Mouse (Mus musculus) CH12.LX (cell line): Measurements from ENCODE around the gene Fmnl1. TPM values are rescaled to one million over a fixed set of nuclear protein-coding genes. Genes with fewer than 3 reads are reported as not detected.

Experiments
- DNase-seq: peaks from one replicate; pipeline ENCODE4 v3.0.0-alpha.2; 2013; ENCODE audit errors: extremely low read depth
- H3K27ac ChIP-seq: 2 replicates; pipeline ENCODE4 v1.5.1; 2012; ENCODE audit warnings: low read depth, mild to moderate bottlenecking, control low read depth, moderate library complexity; ENCODE audit not compliant: insufficient read depth
- H3K27me3 ChIP-seq: replicated peaks from 2 replicates; pipeline ENCODE3; 2012; ENCODE audit warnings: inconsistent platforms
- H3K36me3 ChIP-seq, 2 experiments: replicated peaks in 1 of 2; 2 replicates each; pipeline versions ENCODE3 to v1.6.1; 2012; ENCODE audit warnings: inconsistent platforms in 1 of 2, low read length in 1 of 2, mild to moderate bottlenecking in 1 of 2, mixed read lengths in 1 of 2, moderate library complexity in 1 of 2; ENCODE audit not compliant: control insufficient read depth in 1 of 2, insufficient read depth in 1 of 2
- H3K4me1 ChIP-seq, 2 experiments: 2 replicates each; pipeline ENCODE4 v1.6.1; 2012; ENCODE audit warnings: inconsistent platforms in 1 of 2, moderate library complexity in 1 of 2; ENCODE audit not compliant: insufficient read depth in 2 of 2, control insufficient read depth in 1 of 2
- H3K4me2 ChIP-seq: 2 replicates; pipeline ENCODE4 v1.6.1; 2012; ENCODE audit warnings: low read depth, mild to moderate bottlenecking, control low read depth; ENCODE audit not compliant: poor library complexity, insufficient read depth, severe bottlenecking
- H3K4me3 ChIP-seq, 3 experiments: fragments of 150-350 bp in 1 of 3; sonication (generic) in 1 of 3; replicated peaks in 1 of 3; 2 replicates each; pipeline versions ENCODE3 to v1.5.1; 2011 to 2012; ENCODE audit warnings: low read depth in 2 of 3, low read length in 2 of 3, mild to moderate bottlenecking in 2 of 3, moderate library complexity in 2 of 3, control low read depth in 1 of 3, improper control_type of control experiment in 1 of 3, inconsistent platforms in 1 of 3, mixed read lengths in 1 of 3; ENCODE audit not compliant: poor library complexity in 1 of 3
- H3K79me2 ChIP-seq: replicated peaks from 2 replicates; pipeline ENCODE4 v1.6.1; 2012; ENCODE audit warnings: mild to moderate bottlenecking, moderate library complexity; ENCODE audit not compliant: control insufficient read depth, poor library complexity, insufficient read depth, severe bottlenecking; ENCODE audit errors: extremely low read depth
- H3K9ac ChIP-seq: 2 replicates; pipeline ENCODE4 v1.6.1; 2012; ENCODE audit warnings: low read depth, mild to moderate bottlenecking, control low read depth, moderate library complexity; ENCODE audit not compliant: insufficient read depth
- H3K9me3 ChIP-seq: replicated peaks from 2 replicates; pipeline ENCODE3; 2012; ENCODE audit warnings: low read length, inconsistent platforms, mixed read lengths
- CHD2 ChIP-seq: IDR thresholded peaks from 2 replicates; pipeline ENCODE4 v1.6.1; 2011; ENCODE audit warnings: low read length, improper control_type of control experiment
- CTCF ChIP-seq, 2 experiments: IDR thresholded peaks in 1 of 2; conservative IDR thresholded peaks in 1 of 2; 2 replicates each; pipeline ENCODE4 v1.5.1; 2011 to 2012; ENCODE audit warnings: low read depth in 2 of 2, low read length in 2 of 2, improper control_type of control experiment in 1 of 2, inconsistent platforms in 1 of 2, mild to moderate bottlenecking in 1 of 2, moderate library complexity in 1 of 2
- E2F4 ChIP-seq: IDR thresholded peaks from 2 replicates; pipeline ENCODE4 v1.6.1; 2011; ENCODE audit warnings: low read depth, low read length, improper control_type of control experiment; ENCODE audit not compliant: insufficient replicate concordance
- ETS1 ChIP-seq: conservative IDR thresholded peaks from 2 replicates; pipeline ENCODE4 v1.6.1; 2012; ENCODE audit warnings: low read depth, mild to moderate bottlenecking, inconsistent platforms, low read length, improper control_type of control experiment, moderate library complexity
- IRF4 ChIP-seq: IDR thresholded peaks from 2 replicates; pipeline ENCODE4 v1.6.1; 2014; ENCODE audit warnings: low read depth, mild to moderate bottlenecking, inconsistent platforms, low read length, improper control_type of control experiment
- JUN ChIP-seq: IDR thresholded peaks from 2 replicates; pipeline ENCODE4 v1.6.1; 2011; ENCODE audit warnings: low read depth, mild to moderate bottlenecking, low read length, improper control_type of control experiment, moderate library complexity; ENCODE audit not compliant: insufficient read depth
- JUND ChIP-seq: conservative IDR thresholded peaks from 2 replicates; pipeline ENCODE4 v1.6.1; 2011; ENCODE audit warnings: low read depth, low read length, improper control_type of control experiment
- KAT2A ChIP-seq: IDR thresholded peaks from 2 replicates; pipeline ENCODE4 v1.6.1; 2012; ENCODE audit warnings: low read length, improper control_type of control experiment, inconsistent platforms; ENCODE audit not compliant: insufficient replicate concordance
- MAFK ChIP-seq: IDR thresholded peaks from 2 replicates; pipeline ENCODE4 v1.6.1; 2011; ENCODE audit warnings: low read length, improper control_type of control experiment; ENCODE audit not compliant: insufficient replicate concordance
- MAZ ChIP-seq: IDR thresholded peaks from 2 replicates; pipeline ENCODE4 v1.6.1; 2012; ENCODE audit warnings: low read depth, mild to moderate bottlenecking, inconsistent platforms, low read length, improper control_type of control experiment, moderate library complexity
- MXI1 ChIP-seq: IDR thresholded peaks from 2 replicates; pipeline ENCODE4 v1.6.1; 2011; ENCODE audit warnings: mild to moderate bottlenecking, low read depth, low read length, improper control_type of control experiment
- NELFE ChIP-seq: IDR thresholded peaks from 2 replicates; pipeline ENCODE4 v1.6.1; 2011; ENCODE audit warnings: low read depth, low read length, improper control_type of control experiment
- NRF1 ChIP-seq: IDR thresholded peaks from 2 replicates; pipeline ENCODE4 v1.6.1; 2014; ENCODE audit warnings: low read depth, mild to moderate bottlenecking, inconsistent platforms, low read length, improper control_type of control experiment, moderate library complexity
- PAX5 ChIP-seq: IDR thresholded peaks from 2 replicates; pipeline ENCODE4 v1.6.1; 2012; ENCODE audit warnings: low read length, inconsistent platforms, mixed read lengths
- POLR2A ChIP-seq: IDR thresholded peaks from 2 replicates; pipeline ENCODE4 v1.6.1; 2011; ENCODE audit warnings: low read depth, mild to moderate bottlenecking, improper control_type of control experiment, low read length
- POLR2AphosphoS2 ChIP-seq: IDR thresholded peaks from 2 replicates; pipeline ENCODE4 v1.6.1; 2011; ENCODE audit warnings: low read depth, low read length, improper control_type of control experiment
- RCOR1 ChIP-seq: conservative IDR thresholded peaks from 2 replicates; pipeline ENCODE4 v1.6.1; 2012; ENCODE audit warnings: low read depth, mild to moderate bottlenecking, inconsistent platforms, low read length, improper control_type of control experiment
- TBP ChIP-seq: conservative IDR thresholded peaks from 2 replicates; pipeline ENCODE4 v1.6.1; 2011; ENCODE audit warnings: low read depth, low read length, improper control_type of control experiment
- TCF12 ChIP-seq: IDR thresholded peaks from 2 replicates; pipeline ENCODE4 v1.6.1; 2014; ENCODE audit warnings: low read depth, mild to moderate bottlenecking, inconsistent platforms, low read length, improper control_type of control experiment
- UBTF ChIP-seq: IDR thresholded peaks from 2 replicates; pipeline ENCODE4 v1.6.1; 2012; ENCODE audit warnings: low read depth, mild to moderate bottlenecking, inconsistent platforms, low read length, improper control_type of control experiment, moderate library complexity
- USF1 ChIP-seq: IDR thresholded peaks from 2 replicates; pipeline ENCODE4 v1.6.1; 2014; ENCODE audit warnings: low read depth, mild to moderate bottlenecking, inconsistent platforms, low read length, improper control_type of control experiment
- ZC3H11A ChIP-seq: IDR thresholded peaks from 2 replicates; pipeline ENCODE4 v1.6.1; 2012; ENCODE audit warnings: low read depth, mild to moderate bottlenecking, inconsistent platforms, low read length, improper control_type of control experiment
- ZKSCAN1 ChIP-seq: IDR thresholded peaks from 2 replicates; pipeline ENCODE4 v1.6.1; 2012; ENCODE audit warnings: low read depth, inconsistent platforms, low read length, improper control_type of control experiment, borderline replicate concordance
- dilution Hi-C: fragments of 300-500 bp; cut with MboI; formaldehyde crosslinking; loops from 2 replicates; pipeline ENCODE4 v1.14.3; 2020; ENCODE audit warnings: low sequenced_read_pairs; ENCODE audit not compliant: extremely low pct_unique_long_range_greater_than_20kb, extremely low pct_ligation_motif_present
- in situ Hi-C: fragments of 300-500 bp; cut with MboI; formaldehyde crosslinking; loops from 3 replicates; pipeline ENCODE4 v1.14.3; 2019; ENCODE audit warnings: low sequenced_read_pairs, low pct_ligation_motif_present, low pct_unique_long_range_greater_than_20kb, mixed read lengths
- polyA plus RNA-seq: library from polyadenylated mRNA; unstranded; fragments of >175 nt; gene quantifications from 2 replicates; pipeline ENCODE4 v1.2.1, GENCODE M21; 2012; ENCODE audit warnings: low read depth; ENCODE audit not compliant: insufficient read length
- total RNA-seq, 2 experiments: library from RNA; depleted of rRNA; stranded (reverse); fragments of 300-350 nt in 1 of 2; fragments of >200 nt in 1 of 2; gene quantifications; 2 replicates each; pipeline ENCODE4 v1.2.3; 2012 to 2014

Fmnl1 gene
- total and polyA plus RNA-seq, 3 experiments, result 6.9 to 118 (median 35.0) TPM

DNA sequence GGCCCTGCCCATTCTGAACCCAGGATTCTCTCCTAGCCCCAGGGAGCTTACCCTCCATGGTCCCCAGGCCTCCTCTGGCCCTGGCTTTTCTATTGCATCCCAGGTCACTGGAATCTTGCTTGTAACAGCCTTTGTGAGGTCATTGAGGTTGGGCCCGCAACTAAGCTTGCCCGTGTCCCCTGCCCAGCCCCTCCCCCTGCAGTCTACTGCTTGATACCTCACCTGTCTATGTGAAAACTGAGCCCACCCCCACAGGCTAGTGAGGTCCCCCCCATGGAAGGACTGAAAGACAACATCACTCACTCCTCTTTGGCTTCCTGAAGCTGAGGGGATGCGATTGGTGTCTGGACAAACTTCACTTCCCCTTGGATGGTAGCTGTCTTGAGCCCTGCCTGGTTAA, 37.6 kb downstream of the Fmnl1 start, which contains the start of gene 1700023F06Rik:
Gene 1700023F06Rik (minus strand): TSS at position 101 of the 400 bp plus-strand sequence.
- Histone ChIP-seq H3K79me2 (no peaks in the 10 kb centered on the region), H3K36me3 (no peaks in the 10 kb centered on the region), H3K4me2 (no peak within 1 kb of the TSS), H3K9ac (no peak within 1 kb of the TSS), H3K27ac (no peak within 1 kb of the TSS), H3K27me3 (no peaks in the 10 kb centered on the region), H3K9me3 (peaks cover 4% of the 10 kb centered on the region), H3K4me3 (no peak within 1 kb of the TSS), H3K4me1 (0 out of 4 replicates have a peak, but pooled peaks cover 0 to 6% of the 10 kb centered on the region in 2 experiments)
- in situ Hi-C loops, result no loop called here
- TF ChIP-seq TBP, result no peak
- TF ChIP-seq PAX5, result no peak
- TF ChIP-seq CTCF (conservative IDR thresholded peaks at IDR 0.05 in 1 of 2, IDR thresholded peaks at IDR 0.05 in 1 of 2; ENCODE audit: low read depth in 2 of 2, low read length in 2 of 2), result no peak
- no peak for TF ChIP-seq ZC3H11A
- no peak for TF ChIP-seq UBTF
- TF ChIP-seq CHD2, result no peak
- TF ChIP-seq MXI1, result no peak
- no peak for TF ChIP-seq E2F4
- TF ChIP-seq IRF4, result no peak
- TF ChIP-seq JUN, result no peak
- no peak for TF ChIP-seq MAFK
- no peak for TF ChIP-seq POLR2A
- TF ChIP-seq ZKSCAN1, result no peak
- TF ChIP-seq JUND, result no peak
- TF ChIP-seq KAT2A, result no peak
- no peak for TF ChIP-seq POLR2AphosphoS2
- no peak for TF ChIP-seq NELFE
- no peak for TF ChIP-seq ETS1
- no peak for TF ChIP-seq TCF12
- dilution Hi-C loops, result no loop called here
- no peak for DNase-seq

DNA sequence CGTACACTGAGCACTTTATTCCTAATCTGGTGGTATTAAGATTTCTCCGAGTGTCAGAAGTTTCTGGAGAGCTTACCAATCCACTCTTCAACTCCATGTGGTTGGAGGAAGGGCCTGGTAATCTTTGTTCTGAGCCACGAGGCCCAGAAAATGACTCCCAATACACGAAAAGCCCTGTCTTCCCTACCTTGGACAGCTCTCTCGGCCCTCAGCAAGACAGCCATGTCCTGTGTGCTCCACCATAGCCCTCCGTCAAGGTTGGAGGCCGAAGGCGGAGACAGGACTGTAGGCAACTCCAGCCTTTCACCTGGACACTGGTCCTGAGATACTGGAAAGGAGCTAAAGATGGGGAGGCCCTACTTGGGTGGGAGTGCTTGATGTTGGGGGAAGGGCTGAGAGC, 39.4 kb downstream of the Fmnl1 start:
- H3K79me2 ChIP-seq, result no peaks in the 10 kb centered on the region
- no peak overlapping the region for H3K4me2 ChIP-seq
- in situ Hi-C loops, result no loop called here
- no peak overlapping the region for H3K4me3 ChIP-seq
- H3K9me3 ChIP-seq, result peaks cover 10% of the 10 kb centered on the region
- no peak overlapping the region for H3K27ac ChIP-seq
- TF ChIP-seq RCOR1 (no peak), ZC3H11A (no peak), USF1 (no peak), POLR2AphosphoS2 (no peak), NRF1 (no peak), MAZ (no peak)
- TF ChIP-seq, all 38 proteins: peak for 0
- Histone ChIP-seq H3K27me3 (no peaks in the 10 kb centered on the region), H3K4me1 (0 out of 4 replicates have a peak, but pooled peaks cover 0 to 6% of the 10 kb centered on the region in 2 experiments), H3K36me3 (no peaks in the 10 kb centered on the region), H3K9ac (no peak overlapping the region)
- DNase-seq, result no peak
- dilution Hi-C loops, result no loop called here
